Mouse (Mus musculus) heart, embryonic 15.5 days (tissue): Measurements from ENCODE around the gene Hspa4. TPM values are rescaled to one million over a fixed set of nuclear protein-coding genes. Genes with fewer than 3 reads are reported as not detected.
"Not testable (repeated sequence)": the region's sequence is repeated elsewhere in the genome, so short reads cannot be mapped to it uniquely, and the experiment has no call there.

Experiments
- ATAC-seq: fragments of 200-750 bp; cut with Nextera tagmentation; replicated peaks from 2 replicates; pipeline ENCODE4 v1.8.0; 2017; ENCODE audit warnings: low read depth, moderate TSS enrichment; ENCODE audit not compliant: insufficient number of reproducible peaks, insufficient read depth, low FRiP score
- H3K27ac ChIP-seq: fragments of 300-500 bp; sonication (generic); 2 replicates; pipeline ENCODE4 v1.5.1; 2015; ENCODE audit warnings: mild to moderate bottlenecking, inconsistent platforms
- H3K27me3 ChIP-seq: fragments of 300-500 bp; sonication (generic); 2 replicates; pipeline ENCODE4 v1.6.1; 2015; ENCODE audit warnings: inconsistent platforms
- H3K36me3 ChIP-seq: fragments of 300-500 bp; sonication (generic); 2 replicates; pipeline ENCODE4 v1.6.1; 2015; ENCODE audit warnings: mild to moderate bottlenecking, inconsistent platforms
- H3K4me1 ChIP-seq: fragments of 300-500 bp; sonication (generic); replicated peaks from 2 replicates; pipeline ENCODE4 v1.6.1; 2015; ENCODE audit warnings: inconsistent platforms
- H3K4me2 ChIP-seq: fragments of 300-500 bp; sonication (generic); 2 replicates; pipeline ENCODE4 v1.6.1; 2015; ENCODE audit warnings: inconsistent platforms, mild to moderate bottlenecking, moderate library complexity
- H3K4me3 ChIP-seq: fragments of 300-500 bp; sonication (generic); 2 replicates; pipeline ENCODE4 v1.5.1; 2015; ENCODE audit warnings: mild to moderate bottlenecking, inconsistent platforms
- H3K9ac ChIP-seq: fragments of 300-500 bp; sonication (generic); 2 replicates; pipeline ENCODE4 v1.6.1; 2015; ENCODE audit warnings: mild to moderate bottlenecking, inconsistent platforms
- H3K9me3 ChIP-seq: fragments of 300-500 bp; sonication (generic); replicated peaks from 2 replicates; pipeline ENCODE4 v1.6.1; 2016; ENCODE audit warnings: inconsistent platforms
- WGBS: fragments of 180-500 bp; shearing (Covaris S2); methylation state at CpG from one replicate; pipeline ENCODE4 v1.1.7; 2015; ENCODE audit warnings: mixed read lengths; 5-methylcytosine and 5-hydroxymethylcytosine counted together
- polyA plus RNA-seq: library from polyadenylated mRNA; unstranded; fragments of >200 nt; fragmentation: Nextera tagmentation; extraction: Ambion mirVana; gene quantifications from 2 replicates; pipeline ENCODE4 v1.2.1, GENCODE M21; 2015

Gene Hspa4
- polyA plus RNA-seq, 1 experiment from 2014 or later: 58.0 TPM

GRCm38 (mm10) chr11:53306965-53307364 is 6.7 kb upstream of the Hspa4 start:
- WGBS: 17% methylated on average over 2 of the region's 2 CpGs
- Histone ChIP-seq H3K9me3 (no peaks in the 10 kb centered on the region), H3K4me3 (no peak overlapping the region), H3K4me1 (peaks cover 25% of the 10 kb centered on the region), H3K4me2 (no peak overlapping the region), H3K9ac (no peak overlapping the region), H3K27ac (peak overlapping the region; percentile 95), H3K27me3 (no peaks in the 10 kb centered on the region), H3K36me3 (no peaks in the 10 kb centered on the region)
- ATAC-seq: no peak

GRCm38 (mm10) chr11:53304044-53304840 is 4.0 kb upstream of the Hspa4 start:
- H3K4me3 ChIP-seq: no peak overlapping the region
- H3K4me1 ChIP-seq: peaks cover 28% of the 10 kb centered on the region
- ATAC-seq: no peak
- 81% methylated on average over 14 of the region's 14 CpGs for WGBS
- H3K27ac ChIP-seq: no peak overlapping the region
- H3K9me3 ChIP-seq: no peaks in the 10 kb centered on the region
- H3K27me3 ChIP-seq: no peaks in the 10 kb centered on the region
- H3K36me3 ChIP-seq: no peaks in the 10 kb centered on the region
- no peak overlapping the region for H3K4me2 ChIP-seq
- no peak overlapping the region for H3K9ac ChIP-seq

GRCm38 (mm10) chr11:53301167-53301515 is 884 bp upstream of the Hspa4 start:
- peak overlapping the region; percentile 76 for H3K4me2 ChIP-seq
- 47% methylated on average over 9 of the region's 9 CpGs for WGBS
- ATAC-seq: no peak

GRCm38 (mm10) chr11:53299551-53300329 is 517 bp downstream of the Hspa4 start:
- peak overlapping the region; percentile 99 for H3K27ac ChIP-seq
- H3K4me3 ChIP-seq: peak overlapping the region; percentile 74
- no peaks in the 10 kb centered on the region for H3K27me3 ChIP-seq
- peak overlapping the region; percentile 100 for H3K9ac ChIP-seq
- H3K4me1 ChIP-seq: peaks cover 33% of the 10 kb centered on the region
- under 1% methylated on average over 80 of the region's 80 CpGs for WGBS
- no peaks in the 10 kb centered on the region for H3K9me3 ChIP-seq
- peak overlapping the region; percentile 76 for H3K4me2 ChIP-seq
- no peak; the same call in 1 of the 2 replicates for ATAC-seq
- no peaks in the 10 kb centered on the region for H3K36me3 ChIP-seq

More at GRCm38 (mm10) chr11:53301167-53301515, 884 bp upstream of the Hspa4 start:
- Histone ChIP-seq H3K36me3 (no peaks in the 10 kb centered on the region), H3K9ac (peak overlapping the region; percentile 35), H3K4me1 (peaks cover 28% of the 10 kb centered on the region), H3K27ac (peak overlapping the region; percentile 99), H3K4me3 (peak overlapping the region; percentile 74), H3K9me3 (no peaks in the 10 kb centered on the region), H3K27me3 (no peaks in the 10 kb centered on the region)

GRCm38 (mm10) chr11:53297947-53298860 is 2.1 kb downstream of the Hspa4 start:
- Histone ChIP-seq H3K27ac (no peak overlapping the region), H3K9ac (peak overlapping the region; percentile 100; the same call in 1 of the 2 replicates), H3K36me3 (no peaks in the 10 kb centered on the region), H3K9me3 (no peaks in the 10 kb centered on the region), H3K27me3 (no peaks in the 10 kb centered on the region), H3K4me2 (peak overlapping the region; percentile 76), H3K4me1 (peaks cover 33% of the 10 kb centered on the region), H3K4me3 (peak overlapping the region; percentile 74)
- WGBS: 80% methylated on average over 7 of the region's 7 CpGs
- ATAC-seq: no peak

- Histone ChIP-seq H3K27ac (no peak overlapping the region), H3K4me2 (no peak overlapping the region), H3K4me1 (peaks cover 33% of the 10 kb centered on the region), H3K27me3 (no peaks in the 10 kb centered on the region), H3K9me3 (no peaks in the 10 kb centered on the region), H3K4me3 (no peak overlapping the region), H3K36me3 (peaks cover under 1% of the 10 kb centered on the region), H3K9ac (no peak overlapping the region)
- no peak for ATAC-seq
- WGBS: 68% methylated on average over 4 of the region's 4 CpGs
These were observed 3.4 kb downstream of the Hspa4 start for GRCm38 (mm10) chr11:53296880-53297279.

- ATAC-seq: no peak
- WGBS: 58% methylated on average over 5 of the region's 5 CpGs
- H3K36me3 ChIP-seq: peaks cover 17% of the 10 kb centered on the region
These were observed 5.8 kb downstream of the Hspa4 start for GRCm38 (mm10) chr11:53294441-53294840.

GRCm38 (mm10) chr11:53290871-53291270 is 9.4 kb downstream of the Hspa4 start:
- H3K9me3 ChIP-seq: no peaks in the 10 kb centered on the region
- H3K4me2 ChIP-seq: no peak overlapping the region
- ATAC-seq: no peak
- 92% methylated on average over 11 of the region's 11 CpGs for WGBS
- H3K27me3 ChIP-seq: no peaks in the 10 kb centered on the region
- no peak overlapping the region for H3K27ac ChIP-seq
- H3K4me3 ChIP-seq: no peak overlapping the region
- H3K4me1 ChIP-seq: peaks cover 5% of the 10 kb centered on the region; the same call in 1 of the 2 replicates
- peaks cover 53% of the 10 kb centered on the region for H3K36me3 ChIP-seq
- no peak overlapping the region for H3K9ac ChIP-seq

More at GRCm38 (mm10) chr11:53294441-53294840, 5.8 kb downstream of the Hspa4 start:
- Histone ChIP-seq H3K4me3 (no peak overlapping the region), H3K27ac (no peak overlapping the region), H3K4me1 (peaks cover 26% of the 10 kb centered on the region), H3K9ac (no peak overlapping the region), H3K27me3 (no peaks in the 10 kb centered on the region), H3K9me3 (no peaks in the 10 kb centered on the region), H3K4me2 (no peak overlapping the region)

GRCm38 (mm10) chr11:53290187-53290586 is 10.1 kb downstream of the Hspa4 start:
- H3K9me3 ChIP-seq, H3K27ac ChIP-seq, H3K9ac ChIP-seq, H3K27me3 ChIP-seq, ATAC-seq, H3K4me2 ChIP-seq, H3K4me3 ChIP-seq, H3K4me1 ChIP-seq: not testable (repeated sequence)
- 86% methylated on average over 2 of the region's 2 CpGs for WGBS
- H3K36me3 ChIP-seq: peaks cover 59% of the 10 kb centered on the region

- H3K27ac ChIP-seq: no peak overlapping the region
- no peak overlapping the region for H3K4me2 ChIP-seq
- H3K9me3 ChIP-seq: no peaks in the 10 kb centered on the region
- H3K36me3 ChIP-seq: peaks cover 84% of the 10 kb centered on the region
- H3K9ac ChIP-seq: no peak overlapping the region
- 75% methylated on average over 6 of the region's 6 CpGs for WGBS
- no peaks in the 10 kb centered on the region for H3K4me1 ChIP-seq
- no peaks in the 10 kb centered on the region for H3K27me3 ChIP-seq
- ATAC-seq: no peak
- H3K4me3 ChIP-seq: no peak overlapping the region
These were observed 14.4 kb downstream of the Hspa4 start for GRCm38 (mm10) chr11:53285885-53286284.

GRCm38 (mm10) chr11:53278411-53278810 is 21.8 kb downstream of the Hspa4 start:
- Histone ChIP-seq H3K27me3 (no peaks in the 10 kb centered on the region), H3K27ac (no peak overlapping the region), H3K9me3 (no peaks in the 10 kb centered on the region), H3K9ac (no peak overlapping the region), H3K4me3 (no peak overlapping the region), H3K4me2 (no peak overlapping the region), H3K36me3 (peaks cover 53% of the 10 kb centered on the region), H3K4me1 (peaks cover 17% of the 10 kb centered on the region)
- ATAC-seq: no peak
- 73% methylated on average over 4 of the region's 4 CpGs for WGBS
